8 mouse cellular contexts compared by ENCODE assay signal in genomic region chr7:133088830-133089261, GRCm38 (mm10). TPM values are rescaled to one million over a fixed set of nuclear protein-coding genes. Genes with fewer than 3 reads are reported as not detected.
DNase-seq lines count a peak whose midpoint lies in the region; ATAC-seq and TF ChIP-seq lines count a peak whose summit lies in the region.

No protein-coding gene starts in this region.

- H3K27me3 ChIP-seq in hindbrain, embryonic 15.5 days: no peaks in the 10 kb centered on the region
- H3K27me3 ChIP-seq in midbrain, embryonic 13.5 days: no peaks in the 10 kb centered on the region
- no peaks in the 10 kb centered on the region for H3K27me3 ChIP-seq in testis, adult 2 months (ENCODE audit: control insufficient read depth, insufficient read depth, low read length)

- peak; percentile 64; the same call in 1 of the 2 replicates for ATAC-seq in hindbrain, embryonic 15.5 days (ENCODE audit: low FRiP score, low read depth)
- ATAC-seq in midbrain, embryonic 13.5 days: peak; percentile 63
- ATAC-seq in monocyte, adult 5-6 weeks (replicated peaks; ENCODE audit: insufficient number of reproducible peaks, low FRiP score, low TSS enrichment, poor library complexity, severe bottlenecking): no peak

- H3K4me1 ChIP-seq in ES-E14 (ENCODE audit: control insufficient read depth in 2 of 2, insufficient read depth in 2 of 2, low read length in 2 of 2, poor library complexity in 1 of 2): peaks cover 4 to 41% of the 10 kb centered on the region in 2 experiments
- H3K4me1 ChIP-seq in hindbrain, embryonic 15.5 days (replicated peaks): peaks cover 48% of the 10 kb centered on the region
- H3K4me1 ChIP-seq in midbrain, embryonic 13.5 days (replicated peaks): peaks cover 50% of the 10 kb centered on the region
- H3K4me1 ChIP-seq in testis, adult 2 months (ENCODE audit: control insufficient read depth, insufficient read depth, low read length): peaks cover 4% of the 10 kb centered on the region

- no peak overlapping the region for H3K27ac ChIP-seq in ES-E14 (ENCODE audit: insufficient read depth, low read depth, low read length, poor library complexity, severe bottlenecking)
- H3K27ac ChIP-seq in hindbrain, embryonic 15.5 days (replicated peaks): peak overlapping the region; percentile 76
- H3K27ac ChIP-seq in midbrain, embryonic 13.5 days: peak overlapping the region; percentile 51
- peak overlapping the region; percentile 78 for H3K27ac ChIP-seq in testis, adult 2 months (ENCODE audit: control insufficient read depth, insufficient read depth, low read depth, low read length)

- no peaks in the 10 kb centered on the region for H3K9me3 ChIP-seq in ES-E14 (ENCODE audit: control insufficient read depth, insufficient read depth, low read depth, low read length)
- no peaks in the 10 kb centered on the region for H3K9me3 ChIP-seq in hindbrain, embryonic 15.5 days
- no peaks in the 10 kb centered on the region for H3K9me3 ChIP-seq in midbrain, embryonic 13.5 days

- H3K36me3 ChIP-seq in ES-E14 (ENCODE audit: control insufficient read depth, insufficient read depth, low read length, poor library complexity, severe bottlenecking): peaks cover 39% of the 10 kb centered on the region; the same call in 1 of the 2 replicates
- H3K36me3 ChIP-seq in hindbrain, embryonic 15.5 days: no peaks in the 10 kb centered on the region
- peaks cover 5% of the 10 kb centered on the region; the same call in 1 of the 2 replicates for H3K36me3 ChIP-seq in midbrain, embryonic 13.5 days
- H3K36me3 ChIP-seq in testis, adult 2 months (ENCODE audit: control insufficient read depth, insufficient read depth, low read length): no peaks in the 10 kb centered on the region

- WGBS in hindbrain, embryonic 15.5 days: 26% methylated on average over 11 of the region's 11 CpGs
- 41% methylated on average over 11 of the region's 11 CpGs for WGBS in midbrain, embryonic 13.5 days

- no peak for DNase-seq in ES-E14 (ENCODE audit: low read depth, low spot score)
- peak; percentile 85 for DNase-seq in brain, adult 2 months (ENCODE audit: low read depth, low spot score)
- peak; percentile 42 to 63 for DNase-seq in frontal cortex, postnatal 10 days (ENCODE audit: low spot score in 2 of 2)
- peak; percentile 30 for DNase-seq in left cerebral cortex, adult 11 months (ENCODE audit: low spot score)

- H3K4me2 ChIP-seq in hindbrain, embryonic 15.5 days: peak overlapping the region; percentile 35
- H3K4me2 ChIP-seq in midbrain, embryonic 13.5 days (replicated peaks): peak overlapping the region; percentile 7; the same call in 1 of the 2 replicates

- in situ Hi-C loops in ES-E14 (cut with MboI; ENCODE audit: low sequenced_read_pairs in 2 of 2, unreplicated experiment in 2 of 2): no loop called here

- TF ChIP-seq POLR2A in testis, adult 2 months (IDR thresholded peaks at IDR 0.05; ENCODE audit: control insufficient read depth, low read depth, low read length): no peak

- no peak for TF ChIP-seq CTCF in testis, adult 2 months (IDR thresholded peaks at IDR 0.05; ENCODE audit: control insufficient read depth, insufficient read depth, insufficient replicate concordance, low read depth, low read length)

- H3K9ac ChIP-seq in ES-E14 (ENCODE audit: insufficient read depth, low read depth, low read length, poor library complexity, severe bottlenecking): no peak overlapping the region
- no peak overlapping the region for H3K9ac ChIP-seq in hindbrain, embryonic 15.5 days
- 0 out of 2 replicates have a peak overlapping the region, but pooled peaks have one; percentile 32 for H3K9ac ChIP-seq in midbrain, embryonic 13.5 days (replicated peaks)

- H3K4me3 ChIP-seq in ES-E14 (ENCODE audit: insufficient read depth in 1 of 2, low read depth in 1 of 2, low read length in 2 of 2, poor library complexity in 1 of 2, severe bottlenecking in 1 of 2): 0 out of 4 replicates have a peak overlapping the region, but pooled peaks have one; percentile 1 to 2
- no peak overlapping the region for H3K4me3 ChIP-seq in hindbrain, embryonic 15.5 days
- no peak overlapping the region for H3K4me3 ChIP-seq in midbrain, embryonic 13.5 days (replicated peaks)
- no peak overlapping the region; the same call in 1 of the 2 replicates for H3K4me3 ChIP-seq in testis, adult 2 months (ENCODE audit: control insufficient read depth, low read depth, low read length)

TF ChIP-seq in ES-E14, 5 proteins besides CTCF, POLR2A, EP300 and RAD21:
- TF ChIP-seq CHD2 (IDR thresholded peaks at IDR 0.05; ENCODE audit: low read depth, low read length) (no peak), ZNF384 (IDR thresholded peaks at IDR 0.05; ENCODE audit: low read depth, low read length) (no peak), HCFC1 (IDR thresholded peaks at IDR 0.05; ENCODE audit: borderline replicate concordance, insufficient read depth, low read length) (no peak)

RNA-seq across cellular contexts. Expression of gene Fgfr2, which starts 34.3 kb away (rescaled TPM):
- 37.5 and 44.3 TPM in 2 replicates for total RNA-seq in ES-E14 (2012; rRNA removed)
- polyA plus RNA-seq in hindbrain, embryonic 15.5 days (2015; fragmentation: Nextera tagmentation; extraction: Ambion mirVana): 23.9 and 28.5 TPM in 2 replicates
- 29.9 and 39.4 TPM in 2 replicates for polyA plus RNA-seq in midbrain, embryonic 13.5 days (2015; fragmentation: Nextera tagmentation; extraction: Ambion mirVana)
- 3.0 and 4.9 TPM in 2 replicates for polyA plus RNA-seq in testis, adult 2 months (2012; rRNA removed)
- not detected in 3 replicates for total RNA-seq in monocyte, adult 5-6 weeks (2017)

RNA-seq across cellular contexts. Expression of gene Ctbp2, which starts 35.3 kb away (rescaled TPM):
- 241 and 381 TPM in 2 replicates for total RNA-seq in ES-E14 (2012; rRNA removed)
- 61.6 and 65.0 TPM in 2 replicates for polyA plus RNA-seq in hindbrain, embryonic 15.5 days (2015; fragmentation: Nextera tagmentation; extraction: Ambion mirVana)
- 88.4 and 91.0 TPM in 2 replicates for polyA plus RNA-seq in midbrain, embryonic 13.5 days (2015; fragmentation: Nextera tagmentation; extraction: Ambion mirVana)
- 54.9 and 59.0 TPM in 2 replicates for polyA plus RNA-seq in testis, adult 2 months (2012; rRNA removed)
- total RNA-seq in monocyte, adult 5-6 weeks (2017): 34.8 to 40.1 TPM (median 35.2 TPM) in 3 replicates

Comparison
In these comparisons a context has a peak if more than half of its experiments do, and no peak if none do; other contexts are left out.
1. H3K4me3 ChIP-seq: peak in ES-E14 (2 of 2); none in hindbrain, embryonic 15.5 days (single experiment), midbrain, embryonic 13.5 days (single experiment) and testis, adult 2 months (single experiment).